Mouse (Mus musculus) ES-Bruce4 (cell line): ENCODE results near the gene Spef1. TPM values are rescaled to one million over a fixed set of nuclear protein-coding genes. Genes with fewer than 3 reads are reported as not detected.
A peak's percentile ranks its signal among the peaks of the same experiment; 100 is the strongest.

Experiments
- H3K27ac ChIP-seq: 2 replicates; pipeline ENCODE4 v1.5.1; 2012; ENCODE audit warnings: low read length, inconsistent platforms; ENCODE audit not compliant: insufficient read depth
- H3K27me3 ChIP-seq: 2 replicates; pipeline ENCODE4 v1.6.1; 2012; ENCODE audit warnings: mild to moderate bottlenecking, low read length, inconsistent platforms; ENCODE audit not compliant: control insufficient read depth, poor library complexity, insufficient read depth, severe bottlenecking
- H3K36me3 ChIP-seq: 2 replicates; pipeline ENCODE4 v1.6.1; 2012; ENCODE audit warnings: inconsistent platforms, mild to moderate bottlenecking, low read length, moderate library complexity; ENCODE audit not compliant: control insufficient read depth, poor library complexity, insufficient read depth, severe bottlenecking
- H3K4me1 ChIP-seq: one replicate; pipeline ENCODE4 v1.8.1; 2011; ENCODE audit warnings: low read length; ENCODE audit not compliant: control insufficient read depth, insufficient read depth
- H3K4me3 ChIP-seq: 2 replicates; pipeline ENCODE4 v1.5.1; 2011; ENCODE audit warnings: low read depth, mild to moderate bottlenecking, low read length
- H3K9ac ChIP-seq: 2 replicates; pipeline ENCODE4 v1.6.1; 2012; ENCODE audit warnings: low read depth, mild to moderate bottlenecking, inconsistent platforms; ENCODE audit not compliant: poor library complexity, severe bottlenecking
- H3K9me3 ChIP-seq: replicated peaks from 2 replicates; pipeline ENCODE4 v1.6.1; 2012; ENCODE audit warnings: mild to moderate bottlenecking, low read length, inconsistent platforms; ENCODE audit not compliant: control insufficient read depth, poor library complexity, insufficient read depth, severe bottlenecking
- CTCF ChIP-seq: IDR thresholded peaks from one replicate; pipeline ENCODE4 v1.8.1; 2011; ENCODE audit warnings: low read depth, low read length
- EP300 ChIP-seq: IDR thresholded peaks from 2 replicates; pipeline ENCODE4 v1.6.1; 2011; ENCODE audit warnings: low read depth, low read length; ENCODE audit not compliant: insufficient read depth
- POLR2A ChIP-seq: IDR thresholded peaks from one replicate; pipeline ENCODE4 v1.8.1; 2011; ENCODE audit warnings: low read length; ENCODE audit not compliant: insufficient read depth
- polyA plus RNA-seq: library from polyadenylated mRNA; stranded (reverse); fragments of >200 nt; gene quantifications from 2 replicates; pipeline ENCODE4 v1.2.4, GENCODE M21; 2011; ENCODE audit warnings: low read depth; ENCODE audit not compliant: missing spikeins, insufficient read depth, insufficient read length

Spef1 gene
- polyA plus RNA-seq, 1 experiment = 1.2 TPM

DNA sequence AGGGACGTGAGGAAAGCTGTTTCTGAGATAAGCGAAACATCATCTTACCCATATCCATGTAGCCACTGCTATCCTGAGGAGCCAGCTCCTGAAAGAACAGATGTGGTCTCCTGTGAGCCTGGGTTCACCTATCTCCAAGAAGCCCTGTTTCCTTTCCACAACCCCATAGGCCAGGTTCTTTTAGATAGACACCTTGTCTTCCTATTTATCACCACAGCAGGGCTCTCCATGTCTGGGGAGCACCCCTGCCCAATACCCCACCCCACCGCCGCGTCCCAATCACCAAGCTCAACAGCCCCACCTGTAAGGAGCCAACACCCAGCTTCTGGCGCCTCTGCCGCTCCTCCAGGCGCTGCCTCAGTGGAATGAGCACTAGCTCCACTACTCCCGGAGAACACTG, 14.8 kb downstream of the Spef1 start:
- H3K9me3 ChIP-seq = no peaks in the 10 kb centered on the region
- no peak overlapping the region for H3K4me3 ChIP-seq
- TF ChIP-seq POLR2A = no peak
- TF ChIP-seq CTCF = no peak
- TF ChIP-seq EP300 = no peak
- H3K27ac ChIP-seq = no peak overlapping the region
- H3K36me3 ChIP-seq = no peaks in the 10 kb centered on the region
- H3K27me3 ChIP-seq = no peaks in the 10 kb centered on the region
- no peak overlapping the region for H3K9ac ChIP-seq
- peaks cover 4% of the 10 kb centered on the region for H3K4me1 ChIP-seq

DNA sequence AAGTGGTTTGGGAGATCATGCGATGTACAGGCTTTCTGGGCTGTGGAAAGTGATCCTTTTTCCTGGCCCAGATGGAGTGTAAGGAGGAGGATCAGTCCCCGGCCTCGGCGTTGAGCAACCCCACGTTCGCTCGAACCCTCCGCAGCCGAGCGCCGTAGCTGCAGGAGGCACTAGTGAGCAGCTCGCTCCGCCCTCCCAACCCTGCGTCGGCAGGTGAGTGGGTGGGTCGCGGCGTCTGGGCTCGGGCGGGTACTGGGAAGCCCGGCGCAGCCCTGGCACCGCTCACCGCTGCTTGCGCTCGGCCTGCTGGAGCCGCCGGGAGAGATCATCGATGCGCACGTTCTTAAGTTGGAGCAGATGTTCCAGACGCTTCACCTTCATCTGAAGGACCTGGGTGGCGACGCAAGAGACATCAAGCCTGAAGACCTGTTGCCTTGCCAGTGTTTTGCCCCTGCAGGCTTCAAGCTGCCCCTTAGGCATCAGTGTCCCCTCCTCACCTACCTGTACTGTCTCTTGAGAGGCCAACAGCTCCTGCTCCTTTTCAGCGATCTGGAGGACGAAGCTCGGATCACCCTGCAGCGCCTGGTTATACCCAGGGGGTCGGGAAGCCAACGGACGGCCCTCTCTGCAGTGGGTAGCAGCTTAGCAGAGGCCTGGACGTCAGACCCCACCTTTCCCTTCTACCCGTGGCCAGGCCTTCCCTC, 15.5 kb downstream of the Spef1 start:
- Histone ChIP-seq H3K4me1 (peaks cover 2% of the 10 kb centered on the region), H3K9me3 (no peaks in the 10 kb centered on the region), H3K27ac (no peak overlapping the region), H3K9ac (peak overlapping the region; percentile 50), H3K36me3 (no peaks in the 10 kb centered on the region), H3K27me3 (no peaks in the 10 kb centered on the region), H3K4me3 (peak overlapping the region; percentile 41)
- TF ChIP-seq CTCF (peak; percentile 16), POLR2A (no peak), EP300 (no peak)

GRCm38 (mm10) chr2:131170936-131171335, 16.1 kb downstream of the Spef1 start:
- TF ChIP-seq EP300 = no peak
- no peak for TF ChIP-seq POLR2A
- no peak for TF ChIP-seq CTCF
- no peaks in the 10 kb centered on the region for H3K9me3 ChIP-seq

DNA sequence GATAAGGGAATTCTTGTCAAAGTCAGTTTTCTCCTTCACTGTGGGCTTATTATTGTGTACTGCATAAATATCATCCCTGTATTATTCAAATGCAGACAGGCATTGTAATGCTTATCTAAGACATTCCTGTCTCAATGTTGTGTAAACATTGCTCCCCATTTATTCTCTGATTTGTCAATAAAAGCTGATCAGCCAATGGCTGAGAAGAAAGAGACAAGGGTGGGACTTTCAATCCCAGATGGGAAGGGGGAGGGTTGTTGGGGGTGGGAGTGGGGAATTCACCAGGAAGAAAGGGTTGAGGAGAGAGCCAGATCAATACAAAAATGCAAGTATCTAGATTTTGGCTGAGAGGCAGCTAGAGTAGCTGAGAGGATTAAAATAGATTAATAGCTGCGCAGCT, 18.2 kb downstream of the Spef1 start:
- Histone ChIP-seq H3K27me3 (no peaks in the 10 kb centered on the region), H3K36me3 (no peaks in the 10 kb centered on the region), H3K4me3 (no peak overlapping the region), H3K27ac (peak overlapping the region; percentile 59; the same call in 1 of the 2 replicates), H3K9ac (no peak overlapping the region), H3K4me1 (peaks cover 2% of the 10 kb centered on the region), H3K9me3 (no peaks in the 10 kb centered on the region)
- TF ChIP-seq CTCF (no peak), EP300 (no peak), POLR2A (no peak)

More at GRCm38 (mm10) chr2:131170936-131171335, 16.1 kb downstream of the Spef1 start:
- H3K4me1 ChIP-seq = peaks cover 2% of the 10 kb centered on the region
- peak overlapping the region; percentile 50 for H3K9ac ChIP-seq
- H3K36me3 ChIP-seq = no peaks in the 10 kb centered on the region
- no peak overlapping the region for H3K27ac ChIP-seq
- H3K27me3 ChIP-seq = no peaks in the 10 kb centered on the region
- peak overlapping the region; percentile 41 for H3K4me3 ChIP-seq

GRCm38 (mm10) chr2:131167984-131168383, 19.1 kb downstream of the Spef1 start:
- Histone ChIP-seq H3K4me3 (no peak overlapping the region), H3K9ac (no peak overlapping the region), H3K27ac (no peak overlapping the region), H3K36me3 (no peaks in the 10 kb centered on the region), H3K4me1 (peaks cover 2% of the 10 kb centered on the region), H3K9me3 (no peaks in the 10 kb centered on the region), H3K27me3 (no peaks in the 10 kb centered on the region)
- TF ChIP-seq CTCF = no peak

DNA sequence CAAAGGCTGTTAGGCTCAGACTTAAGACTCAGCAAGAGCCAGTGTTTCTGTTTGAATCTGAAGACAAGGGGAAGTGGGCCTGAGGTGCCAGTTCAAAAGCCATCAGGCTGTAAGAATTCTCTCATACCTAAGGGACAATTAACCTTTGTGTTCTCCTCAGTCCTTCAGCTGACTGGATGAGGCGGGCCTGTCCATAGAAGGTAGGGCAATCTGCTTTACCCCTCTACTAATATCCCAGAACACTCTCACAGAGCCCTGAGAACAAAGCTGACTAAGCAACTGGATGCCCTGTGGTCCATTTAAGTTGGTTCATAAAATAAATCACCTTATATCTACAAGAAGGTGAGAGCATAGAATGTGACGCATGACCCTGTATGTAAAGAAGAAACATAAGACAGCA, 20.9 kb downstream of the Spef1 start:
- H3K4me3 ChIP-seq = no peak overlapping the region
- no peaks in the 10 kb centered on the region for H3K27me3 ChIP-seq
- H3K9ac ChIP-seq = no peak overlapping the region
- 0 out of 2 replicates have a peak overlapping the region, but pooled peaks have one; percentile 19 for H3K27ac ChIP-seq
- no peaks in the 10 kb centered on the region for H3K4me1 ChIP-seq
- no peaks in the 10 kb centered on the region for H3K9me3 ChIP-seq
- no peaks in the 10 kb centered on the region for H3K36me3 ChIP-seq
- TF ChIP-seq CTCF = no peak
- no peak for TF ChIP-seq EP300
- no peak for TF ChIP-seq POLR2A
